ENCODE assay signal across 9 mouse cellular contexts in the genomic region with DNA sequence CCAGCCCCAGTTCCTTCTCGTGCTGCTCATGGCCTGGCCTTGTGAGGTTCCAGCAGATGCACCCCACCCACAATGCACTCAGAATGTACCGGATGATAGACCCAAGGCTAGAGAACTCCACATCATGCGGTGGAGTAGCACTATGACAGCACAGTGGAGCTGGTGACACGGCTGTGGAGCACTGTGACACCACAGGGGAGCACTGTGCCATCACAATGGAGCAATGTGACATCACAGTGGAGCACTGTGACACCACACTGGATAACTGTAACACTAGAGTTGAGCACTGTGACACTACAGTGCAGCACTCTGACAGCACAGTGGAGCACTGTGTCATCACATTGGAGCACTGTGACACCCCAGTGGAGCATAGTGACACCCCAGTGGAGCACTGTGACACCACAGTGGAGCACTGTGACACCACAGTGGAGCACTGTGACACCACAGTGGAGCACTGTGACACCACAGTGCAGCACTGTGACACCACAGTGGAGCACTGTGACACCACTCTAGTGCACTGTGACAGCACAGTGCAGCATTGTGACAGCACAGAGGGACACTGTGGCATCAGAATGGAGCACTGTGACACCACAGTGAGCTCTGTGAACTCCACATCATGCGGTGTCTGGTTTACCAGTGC.
DNase-seq lines count a peak whose midpoint lies in the region; ATAC-seq and TF ChIP-seq lines count a peak whose summit lies in the region.
"Had no signal": no experiment of that assay in that cellular context is flagged by ENCODE, and none has a peak within 500 bp of the region (broad histone marks: within the 10 kb centered on the region; RNA-seq: fewer than 3 reads in every experiment).

No protein-coding gene starts in this region.

- DNase-seq in heart, adult 9 months (ENCODE audit: low spot score in 2 of 2): no peak
- no peak for DNase-seq in Patski (ENCODE audit: low read depth, low spot score)
- DNase-seq in urinary bladder, postnatal 10 days (ENCODE audit: low spot score): no peak
- no peak for DNase-seq in kidney, postnatal 36 days
- DNase-seq: adrenal gland, postnatal 25 days had no signal

- H3K4me1 ChIP-seq in heart, embryonic 11.5 days (ENCODE audit: control insufficient read depth, insufficient read depth, low read length): no peaks in the 10 kb centered on the region
- H3K4me1 ChIP-seq in hindbrain, embryonic 13.5 days (replicated peaks): peaks cover 15% of the 10 kb centered on the region
- H3K4me1 ChIP-seq in megakaryocyte, embryonic 14.5 days: peaks cover 5% of the 10 kb centered on the region; the same call in 1 of the 2 replicates

- H3K9me3 ChIP-seq in heart, embryonic 11.5 days (replicated peaks; ENCODE audit: control insufficient read depth, low read length): no peaks in the 10 kb centered on the region
- no peaks in the 10 kb centered on the region for H3K9me3 ChIP-seq in hindbrain, embryonic 13.5 days
- peaks cover 10% of the 10 kb centered on the region; the same call in 1 of the 2 replicates for H3K9me3 ChIP-seq in megakaryocyte, embryonic 14.5 days

- no peaks in the 10 kb centered on the region for H3K36me3 ChIP-seq in heart, embryonic 11.5 days (ENCODE audit: control insufficient read depth, insufficient read depth, low read length)
- H3K36me3 ChIP-seq in hindbrain, embryonic 13.5 days: no peaks in the 10 kb centered on the region
- no peaks in the 10 kb centered on the region for H3K36me3 ChIP-seq in megakaryocyte, embryonic 14.5 days (replicated peaks; ENCODE audit: low read length)

- H3K9ac ChIP-seq in heart, embryonic 11.5 days (ENCODE audit: low read depth, low read length): no peak overlapping the region
- no peak overlapping the region for H3K9ac ChIP-seq in hindbrain, embryonic 13.5 days

- in situ Hi-C loops in Patski (cut with MboI; ENCODE audit: low pct_unique_long_range_greater_than_20kb): no loop called here

- CTCF ChIA-PET in Patski (lab: Charles Lee): no interaction called here

- POLR2A ChIA-PET in Patski (lab: Charles Lee): no interaction called here

- no peak overlapping the region for H3K27ac ChIP-seq in heart, embryonic 11.5 days (ENCODE audit: low read depth, low read length)
- no peak overlapping the region for H3K27ac ChIP-seq in hindbrain, embryonic 13.5 days

- H3K27me3 ChIP-seq in heart, embryonic 11.5 days (ENCODE audit: control insufficient read depth, insufficient read depth, low read length): no peaks in the 10 kb centered on the region
- H3K27me3 ChIP-seq in Patski: no peaks in the 10 kb centered on the region
- H3K27me3 ChIP-seq in hindbrain, embryonic 13.5 days: 0 out of 2 replicates have a peak, but pooled peaks cover 4% of the 10 kb centered on the region
- H3K27me3 ChIP-seq in megakaryocyte, embryonic 14.5 days (replicated peaks): no peaks in the 10 kb centered on the region

- TF ChIP-seq CTCF in Patski (IDR thresholded peaks at IDR 0.05): no peak

- ATAC-seq in heart, embryonic 11.5 days (replicated peaks; ENCODE audit: insufficient number of reproducible peaks, low FRiP score, low TSS enrichment): peak; percentile 96
- ATAC-seq in Patski: peak; percentile 100
- ATAC-seq in hindbrain, embryonic 13.5 days (ENCODE audit: low FRiP score): peak; percentile 96
- no peak for ATAC-seq in CD4-positive, CD25-positive, alpha-beta regulatory T cell, adult 4 months

- WGBS in heart, embryonic 11.5 days (ENCODE audit: insufficient replicate concordance): 80% methylated on average over 5 of the region's 5 CpGs
- 74% methylated on average over 5 of the region's 5 CpGs for WGBS in hindbrain, embryonic 13.5 days

- H3K4me3 ChIP-seq in heart, embryonic 11.5 days (ENCODE audit: low read depth, low read length): no peak overlapping the region
- no peak overlapping the region for H3K4me3 ChIP-seq in hindbrain, embryonic 13.5 days
- peak overlapping the region; percentile 73 for H3K4me3 ChIP-seq in megakaryocyte, embryonic 14.5 days (replicated peaks)

- H3K4me2 ChIP-seq in heart, embryonic 11.5 days: no peak overlapping the region
- H3K4me2 ChIP-seq in hindbrain, embryonic 13.5 days: no peak overlapping the region
